Mouse (Mus musculus): Measurements from ENCODE around the gene Tubg1. TPM values are rescaled to one million over a fixed set of nuclear protein-coding genes. Genes with fewer than 3 reads are reported as not detected.

Gene Tubg1
- polyA plus RNA-seq, 1 experiment from 2014 or later: 63.7 TPM

DNA sequence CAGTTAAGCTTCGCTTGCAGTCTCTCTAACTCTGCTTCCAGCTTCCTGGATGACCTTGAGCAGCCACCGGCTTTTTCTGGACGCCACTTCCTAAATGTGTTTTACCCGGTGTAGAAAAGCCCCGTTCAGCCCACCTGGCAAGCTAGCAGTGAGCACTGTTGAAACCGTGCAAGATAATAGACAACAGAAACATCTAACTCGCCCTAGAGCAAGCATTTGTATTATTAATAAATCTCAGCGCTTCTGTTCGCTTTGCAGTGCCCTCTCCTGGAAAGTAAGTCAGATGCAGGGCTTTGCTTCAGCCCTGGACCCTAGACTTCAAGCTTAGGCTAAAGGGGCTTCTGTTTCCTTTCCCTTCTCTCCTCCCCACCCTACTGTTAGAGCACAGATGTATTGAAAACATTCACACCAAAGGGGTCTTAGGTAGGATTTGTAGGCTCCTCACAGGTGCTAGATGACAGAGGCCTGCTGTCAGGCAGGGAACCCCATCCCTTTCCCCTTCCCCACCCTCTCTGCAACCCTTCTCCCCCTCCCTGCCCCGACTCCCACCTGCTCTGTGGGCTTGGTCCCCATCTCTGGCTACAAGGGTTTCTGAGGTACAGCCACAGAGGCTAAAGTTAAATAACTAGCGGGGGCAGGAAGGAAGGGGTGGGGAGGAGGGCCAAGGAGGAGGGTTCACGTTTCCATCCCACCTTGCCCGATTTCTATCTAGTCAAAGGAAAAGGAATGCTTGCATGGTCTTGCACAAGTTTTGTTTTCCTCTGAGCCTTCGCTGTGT lies 55.3 kb downstream of the Tubg1 start, which contains the start of gene Ccr10:
Gene Ccr10 (minus strand): TSS at position 593 of the 778 bp plus-strand sequence.
- H3K4me1 ChIP-seq (ENCODE audit: control insufficient read depth, insufficient read depth, low read length): peaks cover 45% of the 10 kb centered on the region
- peaks cover 13% of the 10 kb centered on the region for H3K27me3 ChIP-seq (ENCODE audit: control insufficient read depth, insufficient read depth, low read length)
- 14% methylated on average over 14 of the region's 14 CpGs for WGBS

GRCm38 (mm10) chr11:101175636-101176116 lies 55.9 kb downstream of the Tubg1 start:
- 8% methylated on average over 11 of the region's 11 CpGs for WGBS
- H3K27me3 ChIP-seq (ENCODE audit: control insufficient read depth, insufficient read depth, low read length): peaks cover 13% of the 10 kb centered on the region

More for the DNA sequence above, 55.3 kb downstream of the Tubg1 start, which contains the start of gene Ccr10:
- Histone ChIP-seq H3K4me2 (ENCODE audit: low read depth, low read length) (peak within 1 kb of the TSS; percentile 59), H3K9me3 (ENCODE audit: control insufficient read depth, low read length) (no peaks in the 10 kb centered on the region), H3K36me3 (ENCODE audit: control insufficient read depth, insufficient read depth, low read length) (no peaks in the 10 kb centered on the region), H3K27ac (ENCODE audit: low read depth, low read length) (peak within 1 kb of the TSS; percentile 72), H3K4me3 (ENCODE audit: low read depth, low read length) (peak within 1 kb of the TSS; percentile 36), H3K9ac (replicated peaks; ENCODE audit: low read depth, low read length) (peak within 1 kb of the TSS; percentile 54)
- ATAC-seq (ENCODE audit: low read depth): no peak

More at GRCm38 (mm10) chr11:101175636-101176116, 55.9 kb downstream of the Tubg1 start:
- Histone ChIP-seq H3K9ac (replicated peaks; ENCODE audit: low read depth, low read length) (peak overlapping the region; percentile 54; the same call in 1 of the 2 replicates), H3K9me3 (ENCODE audit: control insufficient read depth, low read length) (no peaks in the 10 kb centered on the region), H3K4me2 (ENCODE audit: low read depth, low read length) (peak overlapping the region; percentile 58), H3K4me1 (ENCODE audit: control insufficient read depth, insufficient read depth, low read length) (peaks cover 39% of the 10 kb centered on the region; the same call in 1 of the 2 replicates), H3K36me3 (ENCODE audit: control insufficient read depth, insufficient read depth, low read length) (no peaks in the 10 kb centered on the region), H3K27ac (ENCODE audit: low read depth, low read length) (no peak overlapping the region), H3K4me3 (ENCODE audit: low read depth, low read length) (peak overlapping the region; percentile 36)
- ATAC-seq (ENCODE audit: low read depth): no peak

Small RNA genes within 50 kb of the gene (microRNA-seq; reads per million reads assigned to microRNA genes)
- not detected for gene Gm27626

Other genes starting within 250 kb of the Tubg1 start
- gene Stat3, start 180.4 kb upstream of the Tubg1 start, polyA plus RNA-seq (2014; fragmentation: Nextera tagmentation; extraction: Ambion mirVana): 45.6 and 77.7 TPM in 2 replicates
- 5.3 and 20.4 TPM in 2 replicates for gene Cavin1, start 149.1 kb upstream of the Tubg1 start, polyA plus RNA-seq (2014; fragmentation: Nextera tagmentation; extraction: Ambion mirVana)
- gene Atp6v0a1, start 110.5 kb upstream of the Tubg1 start, polyA plus RNA-seq (2014; fragmentation: Nextera tagmentation; extraction: Ambion mirVana): 147 and 175 TPM in 2 replicates
- 7.0 and 9.8 TPM in 2 replicates for gene Naglu, start 49.9 kb upstream of the Tubg1 start, polyA plus RNA-seq (2014; fragmentation: Nextera tagmentation; extraction: Ambion mirVana)
- gene Hsd17b1, start 41.5 kb upstream of the Tubg1 start, polyA plus RNA-seq (2014; fragmentation: Nextera tagmentation; extraction: Ambion mirVana): 0.35 TPM in 1 of 2 replicates, not detected in the other
- 38.3 and 39.2 TPM in 2 replicates for gene Coasy, start 37.4 kb upstream of the Tubg1 start, polyA plus RNA-seq (2014; fragmentation: Nextera tagmentation; extraction: Ambion mirVana)
- gene Mlx, start 32.7 kb upstream of the Tubg1 start, polyA plus RNA-seq (2014; fragmentation: Nextera tagmentation; extraction: Ambion mirVana): 84.6 and 95.7 TPM in 2 replicates
- 17.0 and 19.0 TPM in 2 replicates for gene Psmc3ip, start 24.5 kb upstream of the Tubg1 start, polyA plus RNA-seq (2014; fragmentation: Nextera tagmentation; extraction: Ambion mirVana)
- gene Retreg3, start within 50 bp of the Tubg1 start, polyA plus RNA-seq (2014; fragmentation: Nextera tagmentation; extraction: Ambion mirVana): 10.6 and 17.6 TPM in 2 replicates
- gene Tubg2, start 36.0 kb downstream of the Tubg1 start, polyA plus RNA-seq (2014; fragmentation: Nextera tagmentation; extraction: Ambion mirVana): 48.5 and 62.6 TPM in 2 replicates
- 7.5 and 8.3 TPM in 2 replicates for gene Cntnap1, start 50.6 kb downstream of the Tubg1 start, polyA plus RNA-seq (2014; fragmentation: Nextera tagmentation; extraction: Ambion mirVana)
- gene Plekhh3, start 51.4 kb downstream of the Tubg1 start, polyA plus RNA-seq (2014; fragmentation: Nextera tagmentation; extraction: Ambion mirVana): 7.2 and 10.5 TPM in 2 replicates
- gene Ccr10, start 55.5 kb downstream of the Tubg1 start, polyA plus RNA-seq (2014; fragmentation: Nextera tagmentation; extraction: Ambion mirVana): 0.12 and 0.30 TPM in 2 replicates
- gene Ezh1, start 106.5 kb downstream of the Tubg1 start, polyA plus RNA-seq (2014; fragmentation: Nextera tagmentation; extraction: Ambion mirVana): 28.4 and 30.7 TPM in 2 replicates
- gene Ramp2, start 126.1 kb downstream of the Tubg1 start, polyA plus RNA-seq (2014; fragmentation: Nextera tagmentation; extraction: Ambion mirVana): 63.1 and 103 TPM in 2 replicates
- gene Vps25, start 133.8 kb downstream of the Tubg1 start, polyA plus RNA-seq (2014; fragmentation: Nextera tagmentation; extraction: Ambion mirVana): 121 and 134 TPM in 2 replicates
- 4.2 and 5.9 TPM in 2 replicates for gene Wnk4, start 140.6 kb downstream of the Tubg1 start, polyA plus RNA-seq (2014; fragmentation: Nextera tagmentation; extraction: Ambion mirVana)
- 0.75 and 0.86 TPM in 2 replicates for gene Cntd1, start 159.1 kb downstream of the Tubg1 start, polyA plus RNA-seq (2014; fragmentation: Nextera tagmentation; extraction: Ambion mirVana)
- 242 and 258 TPM in 2 replicates for gene Coa3, start 159.2 kb downstream of the Tubg1 start, polyA plus RNA-seq (2014; fragmentation: Nextera tagmentation; extraction: Ambion mirVana)
- gene Becn1, start 182.3 kb downstream of the Tubg1 start, polyA plus RNA-seq (2014; fragmentation: Nextera tagmentation; extraction: Ambion mirVana): 178 and 182 TPM in 2 replicates
- 73.3 and 88.3 TPM in 2 replicates for gene Psme3, start 196.3 kb downstream of the Tubg1 start, polyA plus RNA-seq (2014; fragmentation: Nextera tagmentation; extraction: Ambion mirVana)
- gene Aoc2, start 205.1 kb downstream of the Tubg1 start, polyA plus RNA-seq (2014; fragmentation: Nextera tagmentation; extraction: Ambion mirVana): 1.7 and 2.0 TPM in 2 replicates
- gene Aoc3, start 210.7 kb downstream of the Tubg1 start, polyA plus RNA-seq (2014; fragmentation: Nextera tagmentation; extraction: Ambion mirVana): 0.10 TPM in 1 of 2 replicates, not detected in the other
- gene G6pc, start 247.6 kb downstream of the Tubg1 start, polyA plus RNA-seq (2014; fragmentation: Nextera tagmentation; extraction: Ambion mirVana): not detected in 2 replicates

Data from neural tube, embryonic 14.5 days (tissue).